Mouse (Mus musculus) limb, embryonic 14.5 days (tissue): ENCODE results near the gene Cyth3. TPM values are rescaled to one million over a fixed set of nuclear protein-coding genes. Genes with fewer than 3 reads are reported as not detected.

ENCODE experiments used
- ATAC-seq: fragments of 200-750 bp; cut with Nextera tagmentation; 2 replicates; pipeline ENCODE4 v1.8.0; 2017; ENCODE audit warnings: low read depth, moderate number of reproducible peaks, moderate TSS enrichment; ENCODE audit not compliant: low FRiP score
- DNase-seq: peaks from one replicate; pipeline ENCODE4 v3.0.0-alpha.2; 2015; ENCODE audit warnings: low spot score
- H3K27ac ChIP-seq: fragments of 300-500 bp; sonication (generic); replicated peaks from 2 replicates; pipeline ENCODE4 v1.5.1; 2014; ENCODE audit warnings: low read depth, mild to moderate bottlenecking, low read length, moderate library complexity, mixed read lengths
- H3K27me3 ChIP-seq: fragments of 300-500 bp; sonication (generic); 2 replicates; pipeline ENCODE4 v1.6.1; 2014; ENCODE audit warnings: low read length, mixed read lengths; ENCODE audit not compliant: control insufficient read depth, insufficient read depth
- H3K36me3 ChIP-seq: fragments of 300-500 bp; sonication (generic); 2 replicates; pipeline ENCODE4 v1.6.1; 2014; ENCODE audit warnings: mild to moderate bottlenecking, low read length, moderate library complexity, mixed read lengths; ENCODE audit not compliant: control insufficient read depth, insufficient read depth
- H3K4me1 ChIP-seq: fragments of 300-500 bp; sonication (generic); 2 replicates; pipeline ENCODE4 v1.6.1; 2014; ENCODE audit warnings: antibody characterized with exemption, low read length, mixed read lengths; ENCODE audit not compliant: control insufficient read depth, insufficient read depth
- H3K4me2 ChIP-seq: fragments of 300-500 bp; sonication (generic); replicated peaks from 2 replicates; pipeline ENCODE4 v1.6.1; 2014; ENCODE audit warnings: low read depth, mild to moderate bottlenecking, low read length, moderate library complexity; ENCODE audit not compliant: severe bottlenecking
- H3K4me3 ChIP-seq: fragments of 300-500 bp; sonication (generic); replicated peaks from 2 replicates; pipeline ENCODE4 v1.5.1; 2014; ENCODE audit warnings: low read length
- H3K9ac ChIP-seq: fragments of 300-500 bp; sonication (generic); 2 replicates; pipeline ENCODE4 v1.6.1; 2014; ENCODE audit warnings: mild to moderate bottlenecking, low read depth, low read length, moderate library complexity; ENCODE audit not compliant: severe bottlenecking
- H3K9me3 ChIP-seq: fragments of 300-500 bp; sonication (generic); 2 replicates; pipeline ENCODE4 v1.6.1; 2016; ENCODE audit warnings: low read length; ENCODE audit not compliant: control insufficient read depth
- POLR2A ChIP-seq: fragments of 200-500 bp; IDR thresholded peaks from 2 replicates; pipeline ENCODE4 v1.8.0; 2012; ENCODE audit warnings: inconsistent platforms, mild to moderate bottlenecking, moderate library complexity, borderline replicate concordance; ENCODE audit not compliant: insufficient read depth, insufficient read length; ENCODE audit errors: extremely low read depth
- WGBS: fragments of 180-500 bp; shearing (Covaris S2); extraction: QIAGEN DNeasy Blood & Tissue Kit; methylation state at CpG from one replicate; pipeline ENCODE4 v1.1.7; 2014; 5-methylcytosine and 5-hydroxymethylcytosine counted together
- polyA plus RNA-seq, 2 experiments: library from polyadenylated mRNA; depleted of rRNA in 1 of 2; stranded (reverse) in 1 of 2; unstranded in 1 of 2; fragments of >200 nt; fragmentation: Nextera tagmentation in 1 of 2; extraction: Ambion mirVana in 1 of 2; gene quantifications; 2 replicates each; pipeline versions ENCODE4 v1.2.1 to v1.2.3; 2012 to 2014

Gene Cyth3
- polyA plus RNA-seq, 2 experiments: 50.6 to 60.5 TPM

DNA sequence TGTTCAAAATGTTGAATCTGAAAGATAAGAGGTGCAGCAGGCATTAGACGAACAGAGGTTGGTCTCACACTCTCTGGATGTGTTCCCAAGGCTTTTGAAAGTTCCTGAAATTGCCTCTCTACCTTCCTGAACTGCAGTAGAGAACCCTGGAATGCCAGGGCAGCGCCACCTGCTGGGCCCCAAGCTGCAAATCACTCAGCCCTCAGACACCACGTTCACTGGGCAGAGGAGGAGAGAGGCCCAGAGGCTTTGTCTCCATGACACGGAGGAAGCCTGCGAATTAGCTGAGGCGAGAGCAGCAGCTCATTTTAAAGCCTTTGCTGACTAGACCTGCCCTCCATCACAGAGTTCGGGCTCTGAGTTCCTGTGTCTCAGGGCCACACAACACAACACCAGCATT is 89.1 kb downstream of the Cyth3 start:
- H3K4me3 ChIP-seq: no peak overlapping the region
- no peak for TF ChIP-seq POLR2A
- peaks cover 92% of the 10 kb centered on the region for H3K36me3 ChIP-seq
- H3K4me1 ChIP-seq: no peaks in the 10 kb centered on the region
- ATAC-seq (peak; percentile 66; the same call in 1 of the 2 replicates), DNase-seq (peak; percentile 77)
- no peak overlapping the region for H3K27ac ChIP-seq
- no peak overlapping the region for H3K9ac ChIP-seq
- no peaks in the 10 kb centered on the region for H3K9me3 ChIP-seq
- no peaks in the 10 kb centered on the region for H3K27me3 ChIP-seq
- H3K4me2 ChIP-seq: no peak overlapping the region
- 16% methylated on average over 7 of the region's 7 CpGs for WGBS

DNA sequence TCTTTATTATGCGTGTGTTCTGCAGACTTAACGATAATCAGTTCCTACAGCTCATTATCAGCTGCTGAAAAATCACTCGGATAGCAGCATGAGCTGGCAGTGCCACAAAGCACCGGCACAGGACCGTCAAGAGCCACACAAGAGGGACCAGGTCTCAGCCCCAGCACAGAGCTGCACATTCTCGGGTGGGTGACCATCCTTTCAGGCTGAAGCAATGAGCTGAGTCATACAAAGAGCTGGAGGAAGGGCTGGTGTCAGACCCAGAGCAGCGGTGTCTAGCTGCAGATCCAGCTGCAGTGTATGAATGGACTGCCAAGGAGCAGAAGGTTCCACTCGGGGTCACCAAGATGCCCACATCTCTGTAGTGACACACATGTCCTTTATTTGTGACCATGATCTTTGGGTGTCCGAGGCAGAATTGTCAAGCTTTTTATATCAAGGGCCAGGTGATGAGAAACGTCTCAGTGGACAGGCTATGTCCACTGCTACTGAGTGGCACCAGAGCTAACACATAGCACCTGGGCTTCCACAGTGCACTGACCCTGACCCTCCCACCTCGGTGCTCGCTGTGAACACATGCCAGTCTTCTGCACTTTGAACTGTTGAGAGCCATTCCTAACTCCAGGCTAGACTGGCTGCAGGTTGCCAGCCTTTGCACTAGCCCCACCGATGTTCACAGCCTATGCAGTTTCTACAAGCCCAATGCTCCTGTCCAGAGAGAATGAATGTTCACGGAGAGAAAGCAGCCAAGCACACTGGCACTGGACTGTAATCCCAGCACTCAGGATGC is 90.0 kb downstream of the Cyth3 start:
- WGBS: 84% methylated on average over 14 of the region's 14 CpGs
- Histone ChIP-seq H3K4me2 (no peak overlapping the region), H3K36me3 (peaks cover 92% of the 10 kb centered on the region), H3K9ac (no peak overlapping the region), H3K4me1 (no peaks in the 10 kb centered on the region), H3K27ac (no peak overlapping the region), H3K9me3 (no peaks in the 10 kb centered on the region), H3K4me3 (no peak overlapping the region), H3K27me3 (no peaks in the 10 kb centered on the region)
- DNase-seq (no peak), ATAC-seq (no peak)
- TF ChIP-seq POLR2A: no peak

DNA sequence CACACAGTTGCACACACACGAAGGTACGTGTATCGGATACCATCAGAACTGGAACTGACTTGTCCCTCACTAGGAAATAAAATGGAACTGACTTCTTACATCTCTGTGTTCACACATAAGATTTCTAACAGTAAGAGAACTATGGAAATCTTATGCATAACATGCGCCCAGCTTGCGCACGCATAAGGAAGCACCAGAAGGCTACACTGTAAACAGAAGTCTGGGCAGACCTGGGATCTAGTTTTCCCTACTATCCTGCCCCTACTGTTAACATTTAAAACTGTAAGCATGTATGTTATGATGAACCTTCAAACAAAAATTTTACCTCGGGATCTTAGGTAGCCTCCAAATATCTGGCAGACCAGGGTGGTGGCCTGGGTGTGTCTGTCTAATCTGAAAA is 99.7 kb downstream of the Cyth3 start:
- no peaks in the 10 kb centered on the region for H3K27me3 ChIP-seq
- no peak for TF ChIP-seq POLR2A
- H3K4me1 ChIP-seq: no peaks in the 10 kb centered on the region
- H3K36me3 ChIP-seq: peaks cover 97% of the 10 kb centered on the region
- no peak for ATAC-seq
- no peak overlapping the region for H3K4me2 ChIP-seq
- H3K27ac ChIP-seq: no peak overlapping the region
- no peak overlapping the region for H3K9ac ChIP-seq
- H3K9me3 ChIP-seq: no peaks in the 10 kb centered on the region
- no peak for DNase-seq
- no peak overlapping the region for H3K4me3 ChIP-seq
- WGBS: 92% methylated on average over 7 of the region's 7 CpGs

DNA sequence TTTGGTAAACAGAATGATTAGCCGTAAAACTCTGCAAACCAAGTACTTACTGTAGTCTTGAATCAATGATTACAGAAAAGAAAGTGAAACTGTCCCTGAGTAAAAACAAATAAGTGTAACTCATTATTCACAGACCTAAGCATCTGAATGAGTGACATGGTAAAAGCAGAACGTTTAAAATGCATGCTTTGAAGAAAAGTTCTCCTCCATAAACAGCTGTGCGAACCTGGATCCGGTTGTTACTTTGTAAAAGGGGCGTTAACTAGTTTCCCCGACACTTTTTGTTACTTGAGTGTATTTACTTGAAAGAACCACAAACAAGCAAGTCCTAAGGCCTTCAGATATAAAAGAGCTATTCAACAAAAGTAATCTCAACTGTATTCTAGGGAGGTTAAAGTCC is 108.7 kb downstream of the Cyth3 start:
- H3K27ac ChIP-seq: peak overlapping the region; percentile 89; the same call in 1 of the 2 replicates
- no peak for TF ChIP-seq POLR2A
- peaks cover 16% of the 10 kb centered on the region; the same call in 1 of the 2 replicates for H3K4me1 ChIP-seq
- peak overlapping the region; percentile 98 for H3K9ac ChIP-seq
- DNase-seq (no peak), ATAC-seq (no peak)
- WGBS: 10% methylated on average over 6 of the region's 6 CpGs
- H3K9me3 ChIP-seq: no peaks in the 10 kb centered on the region
- peak overlapping the region; percentile 81 for H3K4me2 ChIP-seq
- H3K27me3 ChIP-seq: no peaks in the 10 kb centered on the region
- H3K4me3 ChIP-seq: peak overlapping the region; percentile 92
- peaks cover 18% of the 10 kb centered on the region for H3K36me3 ChIP-seq

DNA sequence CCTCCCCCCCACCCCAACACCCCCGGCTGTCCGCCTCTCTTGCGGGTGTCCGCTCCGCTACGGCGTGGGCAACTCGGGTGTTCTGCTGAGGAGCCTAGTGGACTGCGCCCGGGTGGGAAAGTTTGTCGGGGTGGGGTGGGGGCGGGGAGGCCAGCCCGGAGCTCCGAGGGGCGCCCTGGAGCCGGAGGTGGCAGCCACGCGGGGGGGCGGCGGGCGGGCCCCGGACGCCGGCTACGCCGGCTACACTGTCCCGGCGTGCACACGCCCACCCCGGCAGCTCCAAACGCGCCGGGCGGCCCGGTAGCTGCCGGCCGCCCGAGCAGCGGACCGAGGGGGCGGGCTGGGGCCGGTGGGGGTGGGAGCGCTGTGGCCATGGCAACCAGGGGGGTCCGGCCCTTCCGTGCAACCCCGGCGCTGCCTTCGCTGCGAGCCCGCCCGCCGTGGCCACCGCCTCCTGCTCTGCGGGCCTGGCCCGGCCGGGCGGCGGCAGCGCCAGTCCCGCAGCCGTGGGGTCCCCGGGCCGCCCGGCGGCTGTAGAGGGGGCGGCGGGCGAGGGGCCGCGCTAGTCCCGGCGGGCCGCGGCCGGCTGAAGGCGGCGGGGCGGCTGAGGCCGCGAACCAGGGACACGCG is 109.4 kb downstream of the Cyth3 start:
- no peak for TF ChIP-seq POLR2A
- Histone ChIP-seq H3K27me3 (no peaks in the 10 kb centered on the region), H3K4me3 (peak overlapping the region; percentile 92), H3K4me1 (peaks cover 16% of the 10 kb centered on the region; the same call in 1 of the 2 replicates), H3K36me3 (peaks cover 11% of the 10 kb centered on the region), H3K9me3 (no peaks in the 10 kb centered on the region), H3K4me2 (peak overlapping the region; percentile 81), H3K27ac (peak overlapping the region; percentile 89), H3K9ac (peak overlapping the region; percentile 98)
- under 1% methylated on average over 25 of the region's 82 CpGs for WGBS
- peak; percentile 5; the same call in 1 of the 2 replicates for ATAC-seq
- peak; percentile 14 for DNase-seq
